Mouse (Mus musculus) hindbrain, postnatal 0 days (tissue): Measurements from ENCODE around the gene Bms1. TPM values are rescaled to one million over a fixed set of nuclear protein-coding genes. Genes with fewer than 3 reads are reported as not detected.

Source experiments
- ATAC-seq: fragments of 200-750 bp; cut with Nextera tagmentation; 2 replicates; pipeline ENCODE4 v1.8.0; 2017; ENCODE audit warnings: mild to moderate bottlenecking, moderate TSS enrichment, moderate library complexity
- DNase-seq: peaks from one replicate; pipeline ENCODE4 v3.0.0-alpha.2; 2015; ENCODE audit warnings: low spot score
- H3K27ac ChIP-seq: fragments of 300-500 bp; sonication (generic); 2 replicates; pipeline ENCODE4 v1.5.1; 2014; ENCODE audit warnings: mild to moderate bottlenecking
- H3K27me3 ChIP-seq: fragments of 300-500 bp; sonication (generic); 2 replicates; pipeline ENCODE4 v1.6.1; 2014; ENCODE audit warnings: low read length, mixed read lengths; ENCODE audit not compliant: insufficient read depth
- H3K36me3 ChIP-seq: fragments of 300-500 bp; sonication (generic); 2 replicates; pipeline ENCODE4 v1.6.1; 2014; ENCODE audit warnings: low read length, mixed read lengths; ENCODE audit not compliant: insufficient read depth
- H3K4me1 ChIP-seq: fragments of 300-500 bp; sonication (generic); 2 replicates; pipeline ENCODE4 v1.6.1; 2014; ENCODE audit warnings: antibody characterized with exemption, low read length, mixed read lengths; ENCODE audit not compliant: insufficient read depth
- H3K4me2 ChIP-seq: fragments of 300-500 bp; sonication (generic); 2 replicates; pipeline ENCODE4 v1.6.1; 2014; ENCODE audit warnings: low read depth, mild to moderate bottlenecking, low read length, moderate library complexity, mixed read lengths
- H3K4me3 ChIP-seq: fragments of 300-500 bp; sonication (generic); 2 replicates; pipeline ENCODE4 v1.5.1; 2014; ENCODE audit warnings: low read length
- H3K9ac ChIP-seq: fragments of 300-500 bp; sonication (generic); replicated peaks from 2 replicates; pipeline ENCODE4 v1.6.1; 2014; ENCODE audit warnings: mild to moderate bottlenecking, low read length, moderate library complexity, mixed read lengths
- H3K9me3 ChIP-seq: fragments of 300-500 bp; sonication (generic); 2 replicates; pipeline ENCODE4 v1.6.1; 2016; ENCODE audit warnings: low read length, mixed read lengths
- CTCF ChIP-seq: IDR thresholded peaks from 2 replicates; pipeline ENCODE4 v1.5.1; 2016; ENCODE audit warnings: antibody characterized with exemption, control low read depth, low read depth
- WGBS: fragments of 180-500 bp; shearing (Covaris S2); extraction: QIAGEN DNeasy Blood & Tissue Kit; methylation state at CpG from one replicate; pipeline ENCODE4 v1.1.7; 2014; 5-methylcytosine and 5-hydroxymethylcytosine counted together
- polyA plus RNA-seq: library from polyadenylated mRNA; unstranded; fragments of >200 nt; fragmentation: Nextera tagmentation; extraction: Ambion mirVana; gene quantifications from 2 replicates; pipeline ENCODE4 v1.2.1, GENCODE M21; 2015
- total RNA-seq: library from RNA; depleted of rRNA; stranded (reverse); fragments of >200 nt; gene quantifications from 2 replicates; pipeline ENCODE4 v1.2.3, GENCODE M21; 2014

The Bms1 gene
- total and polyA plus RNA-seq, 2 experiments from 2014 or later, result 12.6 to 16.8 TPM

GRCm38 (mm10) chr6:118426666-118427065 is 7.4 kb upstream of the Bms1 start:
- Histone ChIP-seq H3K27ac (no peak overlapping the region), H3K9ac (no peak overlapping the region), H3K4me1 (no peaks in the 10 kb centered on the region), H3K9me3 (no peaks in the 10 kb centered on the region), H3K4me3 (no peak overlapping the region), H3K36me3 (peaks cover 30% of the 10 kb centered on the region), H3K27me3 (no peaks in the 10 kb centered on the region), H3K4me2 (no peak overlapping the region)
- 94% methylated on average over 1 of the region's 1 CpGs for WGBS
- ATAC-seq (no peak), DNase-seq (no peak)
- TF ChIP-seq CTCF, result no peak

- no peaks in the 10 kb centered on the region for H3K4me1 ChIP-seq
- DNase-seq, result no peak
- no peak for ATAC-seq
- H3K27me3 ChIP-seq, result no peaks in the 10 kb centered on the region
- TF ChIP-seq CTCF, result no peak
- no peak overlapping the region for H3K4me2 ChIP-seq
- 69% methylated on average over 1 of the region's 1 CpGs for WGBS
- no peak overlapping the region for H3K4me3 ChIP-seq
- no peak overlapping the region for H3K27ac ChIP-seq
- peaks cover 62% of the 10 kb centered on the region for H3K36me3 ChIP-seq
- H3K9ac ChIP-seq, result no peak overlapping the region
- no peaks in the 10 kb centered on the region for H3K9me3 ChIP-seq
Observed at GRCm38 (mm10) chr6:118410428-118410827, 8.8 kb downstream of the Bms1 start.

- no peaks in the 10 kb centered on the region for H3K4me1 ChIP-seq
- no peak for DNase-seq
- ATAC-seq, result no peak
Observed at GRCm38 (mm10) chr6:118408510-118408909, 10.8 kb downstream of the Bms1 start.

GRCm38 (mm10) chr6:118406421-118406820 is 12.9 kb downstream of the Bms1 start:
- Histone ChIP-seq H3K9me3 (no peaks in the 10 kb centered on the region), H3K27me3 (no peaks in the 10 kb centered on the region), H3K4me2 (no peak overlapping the region), H3K4me3 (no peak overlapping the region), H3K4me1 (no peaks in the 10 kb centered on the region), H3K36me3 (peaks cover 53% of the 10 kb centered on the region), H3K9ac (no peak overlapping the region), H3K27ac (no peak overlapping the region)
- 36% methylated on average over 4 of the region's 4 CpGs for WGBS
- ATAC-seq, result no peak
- DNase-seq, result no peak
- TF ChIP-seq CTCF, result no peak

More at GRCm38 (mm10) chr6:118408510-118408909, 10.8 kb downstream of the Bms1 start:
- TF ChIP-seq CTCF, result no peak
- H3K9me3 ChIP-seq, result no peaks in the 10 kb centered on the region
- H3K4me2 ChIP-seq, result no peak overlapping the region
- peaks cover 67% of the 10 kb centered on the region for H3K36me3 ChIP-seq
- H3K27me3 ChIP-seq, result no peaks in the 10 kb centered on the region
- no peak overlapping the region for H3K9ac ChIP-seq
- no peak overlapping the region for H3K27ac ChIP-seq
- WGBS, result 94% methylated on average over 5 of the region's 5 CpGs
- no peak overlapping the region for H3K4me3 ChIP-seq

GRCm38 (mm10) chr6:118390746-118391145 is 28.5 kb downstream of the Bms1 start:
- Histone ChIP-seq H3K36me3 (peaks cover 49% of the 10 kb centered on the region), H3K27ac (no peak overlapping the region), H3K9ac (no peak overlapping the region), H3K27me3 (no peaks in the 10 kb centered on the region), H3K4me1 (no peaks in the 10 kb centered on the region), H3K4me3 (no peak overlapping the region), H3K4me2 (no peak overlapping the region), H3K9me3 (no peaks in the 10 kb centered on the region)
- TF ChIP-seq CTCF, result no peak
- ATAC-seq (no peak), DNase-seq (no peak)

GRCm38 (mm10) chr6:118385962-118386361 is 33.3 kb downstream of the Bms1 start:
- no peak for ATAC-seq
- Histone ChIP-seq H3K4me1 (no peaks in the 10 kb centered on the region), H3K9me3 (no peaks in the 10 kb centered on the region), H3K27me3 (no peaks in the 10 kb centered on the region), H3K4me2 (no peak overlapping the region), H3K36me3 (peaks cover 28% of the 10 kb centered on the region), H3K4me3 (no peak overlapping the region), H3K27ac (no peak overlapping the region), H3K9ac (no peak overlapping the region)
- TF ChIP-seq CTCF, result peak; percentile 45
- 87% methylated on average over 3 of the region's 3 CpGs for WGBS
- no peak for DNase-seq

- WGBS, result 90% methylated on average over 4 of the region's 4 CpGs
- Histone ChIP-seq H3K4me3 (no peak overlapping the region), H3K4me2 (no peak overlapping the region), H3K36me3 (peaks cover 14% of the 10 kb centered on the region), H3K4me1 (no peaks in the 10 kb centered on the region; the same call in 1 of the 2 replicates), H3K9ac (no peak overlapping the region), H3K27ac (no peak overlapping the region), H3K9me3 (no peaks in the 10 kb centered on the region), H3K27me3 (no peaks in the 10 kb centered on the region)
- ATAC-seq, result no peak
- DNase-seq, result no peak
- no peak for TF ChIP-seq CTCF
Observed at GRCm38 (mm10) chr6:118381234-118381633, 38.0 kb downstream of the Bms1 start.
